Comparison of ENCODE assay signal across 8 mouse cellular contexts in the genomic region with DNA sequence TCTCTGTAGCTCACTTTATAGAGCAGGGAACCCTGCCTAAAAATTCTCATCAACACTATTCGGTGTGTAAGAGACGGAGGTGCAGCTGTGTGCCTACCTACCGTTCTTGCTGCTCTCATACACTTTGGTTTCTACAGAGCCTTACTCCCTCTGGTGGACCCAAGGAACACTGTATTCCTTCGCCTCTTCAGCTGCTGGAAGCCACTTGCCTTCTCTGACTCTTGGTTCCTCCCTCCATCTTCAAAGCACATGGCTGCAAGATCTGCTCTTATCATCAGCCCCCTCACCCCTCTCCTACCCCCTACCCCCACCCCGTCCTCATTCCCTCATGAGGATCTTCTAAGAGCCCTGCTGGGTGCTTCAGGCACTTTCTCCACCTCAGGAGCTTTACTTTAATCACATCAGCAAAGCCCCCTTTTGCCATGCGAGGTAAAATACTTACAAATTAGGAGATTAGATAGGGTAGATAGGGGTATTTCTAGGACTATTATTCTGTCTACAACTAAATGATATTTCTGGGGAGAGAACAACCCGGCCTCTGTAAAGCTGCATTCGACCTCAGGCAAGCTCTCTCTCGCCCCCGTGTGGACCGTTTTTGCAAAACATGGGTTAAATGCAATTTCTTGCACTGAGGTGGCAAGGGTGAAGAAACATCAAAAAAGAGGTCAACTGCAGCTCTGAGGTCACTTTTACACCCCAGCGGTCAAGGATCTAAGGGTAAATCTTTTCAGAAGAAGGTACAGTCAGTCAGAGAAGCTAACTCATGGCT. TPM values are rescaled to one million over a fixed set of nuclear protein-coding genes. Genes with fewer than 3 reads are reported as not detected.
DNase-seq lines count a peak whose midpoint lies in the region; ATAC-seq and TF ChIP-seq lines count a peak whose summit lies in the region.

No protein-coding gene starts in this region.

- no peak for TF ChIP-seq POLR2A in bone marrow macrophage, adult 2 months (IDR thresholded peaks at IDR 0.05; ENCODE audit: borderline replicate concordance, low read depth, low read length)

- H3K9ac ChIP-seq in embryonic facial prominence, embryonic 15.5 days, result no peak overlapping the region
- peak overlapping the region; percentile 67; the same call in 1 of the 2 replicates for H3K9ac ChIP-seq in heart, embryonic 12.5 days
- no peak overlapping the region for H3K9ac ChIP-seq in kidney, postnatal 0 days (ENCODE audit: low read depth, low read length)
- peak overlapping the region; percentile 62 for H3K9ac ChIP-seq in liver, embryonic 12.5 days
- no peak overlapping the region for H3K9ac ChIP-seq in stomach, embryonic 15.5 days

- DNase-seq in kidney, postnatal 0 days (ENCODE audit: low spot score), result peak; percentile 89
- peak; percentile 31 to 61 for DNase-seq in natural killer cell, adult 2 months (ENCODE audit: low spot score in 2 of 2)

- no peak overlapping the region for H3K27ac ChIP-seq in bone marrow macrophage, adult 2 months (ENCODE audit: insufficient read depth, low read depth, low read length)
- H3K27ac ChIP-seq in embryonic facial prominence, embryonic 15.5 days (replicated peaks), result no peak overlapping the region
- H3K27ac ChIP-seq in heart, embryonic 12.5 days (ENCODE audit: poor library complexity, severe bottlenecking), result no peak overlapping the region
- H3K27ac ChIP-seq in kidney, postnatal 0 days, result no peak overlapping the region
- H3K27ac ChIP-seq in liver, embryonic 12.5 days, result peak overlapping the region; percentile 45; the same call in 1 of the 2 replicates
- H3K27ac ChIP-seq in stomach, embryonic 15.5 days, result no peak overlapping the region

- H3K4me1 ChIP-seq in bone marrow macrophage, adult 2 months (ENCODE audit: control insufficient read depth, insufficient read depth, low read length), result peaks cover 11% of the 10 kb centered on the region
- peaks cover 3% of the 10 kb centered on the region; the same call in 1 of the 2 replicates for H3K4me1 ChIP-seq in embryonic facial prominence, embryonic 15.5 days
- H3K4me1 ChIP-seq in heart, embryonic 12.5 days (replicated peaks), result peaks cover 5% of the 10 kb centered on the region; the same call in 1 of the 2 replicates
- H3K4me1 ChIP-seq in kidney, postnatal 0 days (replicated peaks; ENCODE audit: insufficient read depth, low read length), result no peaks in the 10 kb centered on the region
- peaks cover 34% of the 10 kb centered on the region for H3K4me1 ChIP-seq in liver, embryonic 12.5 days
- H3K4me1 ChIP-seq in stomach, embryonic 15.5 days, result no peaks in the 10 kb centered on the region

- H3K27me3 ChIP-seq in embryonic facial prominence, embryonic 15.5 days, result no peaks in the 10 kb centered on the region
- no peaks in the 10 kb centered on the region for H3K27me3 ChIP-seq in heart, embryonic 12.5 days (replicated peaks)
- H3K27me3 ChIP-seq in kidney, postnatal 0 days (ENCODE audit: insufficient read depth, low read length), result no peaks in the 10 kb centered on the region
- no peaks in the 10 kb centered on the region for H3K27me3 ChIP-seq in liver, embryonic 12.5 days (replicated peaks)
- no peaks in the 10 kb centered on the region for H3K27me3 ChIP-seq in stomach, embryonic 15.5 days (replicated peaks)

- H3K9me3 ChIP-seq in embryonic facial prominence, embryonic 15.5 days (replicated peaks), result no peaks in the 10 kb centered on the region
- no peaks in the 10 kb centered on the region for H3K9me3 ChIP-seq in heart, embryonic 12.5 days (replicated peaks)
- no peaks in the 10 kb centered on the region for H3K9me3 ChIP-seq in kidney, postnatal 0 days (replicated peaks; ENCODE audit: low read length)
- no peaks in the 10 kb centered on the region for H3K9me3 ChIP-seq in liver, embryonic 12.5 days (replicated peaks)
- H3K9me3 ChIP-seq in stomach, embryonic 15.5 days, result no peaks in the 10 kb centered on the region

- no peaks in the 10 kb centered on the region for H3K36me3 ChIP-seq in embryonic facial prominence, embryonic 15.5 days
- H3K36me3 ChIP-seq in heart, embryonic 12.5 days, result no peaks in the 10 kb centered on the region
- no peaks in the 10 kb centered on the region for H3K36me3 ChIP-seq in kidney, postnatal 0 days (ENCODE audit: insufficient read depth, low read length)
- H3K36me3 ChIP-seq in liver, embryonic 12.5 days, result no peaks in the 10 kb centered on the region
- no peaks in the 10 kb centered on the region for H3K36me3 ChIP-seq in stomach, embryonic 15.5 days

- peak overlapping the region; percentile 42; the same call in 1 of the 2 replicates for H3K4me2 ChIP-seq in embryonic facial prominence, embryonic 15.5 days (replicated peaks)
- peak overlapping the region; percentile 67 for H3K4me2 ChIP-seq in heart, embryonic 12.5 days
- H3K4me2 ChIP-seq in kidney, postnatal 0 days (ENCODE audit: low read length), result peak overlapping the region; percentile 51
- peak overlapping the region; percentile 61 for H3K4me2 ChIP-seq in liver, embryonic 12.5 days
- peak overlapping the region; percentile 41; the same call in 1 of the 2 replicates for H3K4me2 ChIP-seq in stomach, embryonic 15.5 days

- peak; percentile 57 for ATAC-seq in CD4-positive, CD25-positive, alpha-beta regulatory T cell, adult 4 months
- no peak for ATAC-seq in embryonic facial prominence, embryonic 15.5 days (ENCODE audit: insufficient number of reproducible peaks, low FRiP score, low TSS enrichment, low read depth)
- ATAC-seq in heart, embryonic 12.5 days (ENCODE audit: insufficient number of reproducible peaks, low FRiP score), result peak; percentile 59; the same call in 1 of the 2 replicates
- ATAC-seq in kidney, postnatal 0 days (replicated peaks; ENCODE audit: low FRiP score, low read depth), result no peak
- ATAC-seq in liver, embryonic 12.5 days, result peak; percentile 92
- peak; percentile 77; the same call in 1 of the 2 replicates for ATAC-seq in stomach, embryonic 15.5 days (ENCODE audit: insufficient read depth, low FRiP score, low read depth)

- WGBS in embryonic facial prominence, embryonic 15.5 days, result 8% methylated on average over 12 of the region's 12 CpGs
- WGBS in heart, embryonic 12.5 days, result 8% methylated on average over 12 of the region's 12 CpGs
- 8% methylated on average over 12 of the region's 12 CpGs for WGBS in kidney, postnatal 0 days
- 6% methylated on average over 12 of the region's 12 CpGs for WGBS in liver, embryonic 12.5 days (ENCODE audit: insufficient replicate concordance)
- 8% methylated on average over 12 of the region's 12 CpGs for WGBS in stomach, embryonic 15.5 days

- no peak overlapping the region for H3K4me3 ChIP-seq in bone marrow macrophage, adult 2 months (ENCODE audit: insufficient read depth, low read length)
- H3K4me3 ChIP-seq in embryonic facial prominence, embryonic 15.5 days (replicated peaks), result no peak overlapping the region; the same call in 1 of the 2 replicates
- 0 out of 2 replicates have a peak overlapping the region, but pooled peaks have one; percentile 20 for H3K4me3 ChIP-seq in heart, embryonic 12.5 days
- no peak overlapping the region for H3K4me3 ChIP-seq in kidney, postnatal 0 days (replicated peaks; ENCODE audit: low read depth, low read length)
- H3K4me3 ChIP-seq in liver, embryonic 12.5 days, result peak overlapping the region; percentile 15; the same call in 1 of the 2 replicates
- no peak overlapping the region for H3K4me3 ChIP-seq in stomach, embryonic 15.5 days (replicated peaks)

- peak; percentile 70 for TF ChIP-seq CTCF in bone marrow macrophage, adult 2 months (IDR thresholded peaks at IDR 0.05; ENCODE audit: low read depth, low read length)
- peak; percentile 83 for TF ChIP-seq CTCF in kidney, postnatal 0 days (IDR thresholded peaks at IDR 0.05; ENCODE audit: low read depth)

RNA-seq across cellular contexts. Expression of a gene that starts 20.3 kb away (rescaled TPM):
- polyA plus RNA-seq in CD4-positive, CD25-positive, alpha-beta regulatory T cell, adult 4 months (2017; shearing (Covaris generic)), result under 1 TPM in 1 of 2 experiments, not detected in 1; 0.31 TPM
- 0.20 and 0.40 TPM in 2 replicates for polyA plus RNA-seq in bone marrow macrophage, adult 2 months (2012; ENCODE audit: insufficient read depth, insufficient read length, missing spikeins)
- 1.3 and 1.5 TPM in 2 replicates for polyA plus RNA-seq in embryonic facial prominence, embryonic 15.5 days (2015; fragmentation: Nextera tagmentation; extraction: Ambion mirVana)
- 0.18 TPM in 1 of 2 replicates, not detected in the other for polyA plus RNA-seq in heart, embryonic 12.5 days (2016; fragmentation: Nextera tagmentation; extraction: Ambion mirVana)
- 0.04 and 0.29 TPM in 2 replicates for polyA plus RNA-seq in kidney, postnatal 0 days (2015; fragmentation: Nextera tagmentation; extraction: Ambion mirVana)
- 10.1 and 10.3 TPM in 2 replicates for polyA plus RNA-seq in liver, embryonic 12.5 days (2016; fragmentation: Nextera tagmentation; extraction: Ambion mirVana)
- polyA plus RNA-seq in stomach, embryonic 15.5 days (2015; fragmentation: Nextera tagmentation; extraction: Ambion mirVana), result 1.0 and 1.3 TPM in 2 replicates

RNA-seq across cellular contexts. Expression of a gene that starts 26.8 kb away (rescaled TPM):
- not detected for polyA plus RNA-seq in CD4-positive, CD25-positive, alpha-beta regulatory T cell, adult 4 months (2017; shearing (Covaris generic))
- 0.24 TPM in 1 of 2 replicates, not detected in the other for polyA plus RNA-seq in bone marrow macrophage, adult 2 months (2012; ENCODE audit: insufficient read depth, insufficient read length, missing spikeins)
- polyA plus RNA-seq in embryonic facial prominence, embryonic 15.5 days (2015; fragmentation: Nextera tagmentation; extraction: Ambion mirVana), result 26.0 and 31.8 TPM in 2 replicates
- 34.9 and 35.6 TPM in 2 replicates for polyA plus RNA-seq in heart, embryonic 12.5 days (2016; fragmentation: Nextera tagmentation; extraction: Ambion mirVana)
- 177 and 178 TPM in 2 replicates for polyA plus RNA-seq in kidney, postnatal 0 days (2015; fragmentation: Nextera tagmentation; extraction: Ambion mirVana)
- 6.2 and 6.7 TPM in 2 replicates for polyA plus RNA-seq in liver, embryonic 12.5 days (2016; fragmentation: Nextera tagmentation; extraction: Ambion mirVana)
- 86.6 and 89.8 TPM in 2 replicates for polyA plus RNA-seq in stomach, embryonic 15.5 days (2015; fragmentation: Nextera tagmentation; extraction: Ambion mirVana)

Comparison
In these comparisons a context has a peak if more than half of its experiments do, and no peak if none do; other contexts are left out.
1. ATAC-seq: peak in CD4-positive, CD25-positive, alpha-beta regulatory T cell, adult 4 months (single experiment), heart, embryonic 12.5 days (single experiment), liver, embryonic 12.5 days (single experiment) and stomach, embryonic 15.5 days (single experiment); none in embryonic facial prominence, embryonic 15.5 days (single experiment) and kidney, postnatal 0 days (single experiment).
2. H3K4me3 ChIP-seq: peak in heart, embryonic 12.5 days (single experiment) and liver, embryonic 12.5 days (single experiment); none in bone marrow macrophage, adult 2 months (single experiment), embryonic facial prominence, embryonic 15.5 days (single experiment), kidney, postnatal 0 days (single experiment) and stomach, embryonic 15.5 days (single experiment).
3. H3K9ac ChIP-seq: peak in heart, embryonic 12.5 days (single experiment) and liver, embryonic 12.5 days (single experiment); none in embryonic facial prominence, embryonic 15.5 days (single experiment), kidney, postnatal 0 days (single experiment) and stomach, embryonic 15.5 days (single experiment).
4. Peak in every context shown above with its lines, with median percentiles within 50 percentile points of each other: H3K4me2 ChIP-seq.